Mouse (Mus musculus) liver, embryonic 14.5 days (tissue): ENCODE results near the gene Ppp1r9b. TPM values are rescaled to one million over a fixed set of nuclear protein-coding genes. Genes with fewer than 3 reads are reported as not detected.

Experiments used
- ATAC-seq: fragments of 200-750 bp; cut with Nextera tagmentation; 2 replicates; pipeline ENCODE4 v1.8.0; 2017; ENCODE audit warnings: moderate number of reproducible peaks, mild to moderate bottlenecking, moderate library complexity; ENCODE audit not compliant: insufficient read depth
- DNase-seq, 3 experiments: peaks; one replicate each; pipeline ENCODE4 v3.0.0-alpha.2; 2012 to 2013; ENCODE audit warnings: low read depth in 3 of 3, low spot score in 3 of 3
- H3K27ac ChIP-seq: fragments of 300-500 bp; sonication (generic); 2 replicates; pipeline ENCODE4 v1.5.1; 2014; ENCODE audit warnings: moderate library complexity, mild to moderate bottlenecking, control low read depth, inconsistent platforms
- H3K27me3 ChIP-seq: fragments of 300-500 bp; sonication (generic); 2 replicates; pipeline ENCODE4 v1.6.1; 2014; ENCODE audit warnings: mild to moderate bottlenecking, low read length, moderate library complexity; ENCODE audit not compliant: control insufficient read depth, insufficient read depth
- H3K36me3 ChIP-seq: fragments of 300-500 bp; sonication (generic); replicated peaks from 2 replicates; pipeline ENCODE4 v1.6.1; 2014; ENCODE audit warnings: low read depth; ENCODE audit not compliant: control insufficient read depth, insufficient read depth
- H3K4me1 ChIP-seq, 2 experiments: fragments of 200-500 bp in 1 of 2; fragments of 300-500 bp in 1 of 2; sonication (generic) in 1 of 2; replicated peaks; 2 replicates each; pipeline ENCODE4 v1.6.1; 2012 to 2014; ENCODE audit warnings: antibody characterized with exemption in 1 of 2, inconsistent platforms in 1 of 2, low read length in 1 of 2; ENCODE audit not compliant: control insufficient read depth in 2 of 2, insufficient read depth in 2 of 2
- H3K4me2 ChIP-seq: fragments of 300-500 bp; sonication (generic); 2 replicates; pipeline ENCODE4 v1.6.1; 2014; ENCODE audit warnings: low read depth, mild to moderate bottlenecking, control low read depth, moderate library complexity
- H3K4me3 ChIP-seq, 2 experiments: fragments of 200-500 bp in 1 of 2; fragments of 300-500 bp in 1 of 2; sonication (generic) in 1 of 2; 2 replicates each; pipeline ENCODE4 v1.5.1; 2012 to 2014; ENCODE audit warnings: low read depth in 2 of 2, low read length in 2 of 2, mild to moderate bottlenecking in 2 of 2, control low read depth in 1 of 2, inconsistent platforms in 1 of 2, moderate library complexity in 1 of 2; ENCODE audit not compliant: insufficient read depth in 1 of 2
- H3K9ac ChIP-seq: fragments of 300-500 bp; sonication (generic); replicated peaks from 2 replicates; pipeline ENCODE4 v1.6.1; 2014; ENCODE audit warnings: mild to moderate bottlenecking, control low read depth, moderate library complexity
- H3K9me3 ChIP-seq: fragments of 300-500 bp; sonication (generic); 2 replicates; pipeline ENCODE4 v1.6.1; 2016; ENCODE audit warnings: low read length, mixed read lengths; ENCODE audit not compliant: control insufficient read depth
- CTCF ChIP-seq: IDR thresholded peaks from 2 replicates; pipeline ENCODE4 v1.5.1; 2016; ENCODE audit warnings: antibody characterized with exemption, low read depth, control low read depth
- EP300 ChIP-seq: IDR thresholded peaks from 2 replicates; pipeline ENCODE4 v1.6.1; 2016; ENCODE audit warnings: antibody characterized with exemption, low read depth
- WGBS: fragments of 180-500 bp; shearing (Covaris S2); extraction: QIAGEN DNeasy Blood & Tissue Kit; methylation state at CpG from one replicate; pipeline ENCODE4 v1.1.7; 2014; ENCODE audit not compliant: insufficient replicate concordance; 5-methylcytosine and 5-hydroxymethylcytosine counted together
- polyA plus RNA-seq, 2 experiments: library from polyadenylated mRNA; depleted of rRNA in 1 of 2; stranded (reverse) in 1 of 2; unstranded in 1 of 2; fragments of >200 nt; fragmentation: Nextera tagmentation in 1 of 2; extraction: Ambion mirVana in 1 of 2; gene quantifications; 2 replicates each; pipeline versions ENCODE4 v1.2.1 to v1.2.3; 2012 to 2014

Gene Ppp1r9b
- polyA plus RNA-seq, 2 experiments = 8.8 to 14.9 TPM

- Histone ChIP-seq H3K4me3 (no peak overlapping the region), H3K27ac (no peak overlapping the region), H3K9me3 (no peaks in the 10 kb centered on the region), H3K4me2 (no peak overlapping the region), H3K36me3 (no peaks in the 10 kb centered on the region), H3K9ac (no peak overlapping the region), H3K4me1 (no peaks in the 10 kb centered on the region), H3K27me3 (no peaks in the 10 kb centered on the region)
- WGBS = 50% methylated on average over 15 of the region's 15 CpGs
- TF ChIP-seq CTCF = peak; percentile 86
- no peak for TF ChIP-seq EP300
- DNase-seq (no peak), ATAC-seq (no peak)
These were observed 20.5 kb upstream of the Ppp1r9b start for GRCm38 (mm10) chr11:94970210-94970943.

- Histone ChIP-seq H3K4me3 (no peak overlapping the region), H3K4me1 (no peaks in the 10 kb centered on the region), H3K27ac (no peak overlapping the region), H3K9me3 (no peaks in the 10 kb centered on the region), H3K36me3 (no peaks in the 10 kb centered on the region), H3K27me3 (no peaks in the 10 kb centered on the region), H3K9ac (no peak overlapping the region), H3K4me2 (no peak overlapping the region)
- ATAC-seq (no peak), DNase-seq (no peak)
- WGBS = 56% methylated on average over 16 of the region's 16 CpGs
- TF ChIP-seq EP300 = no peak
- no peak for TF ChIP-seq CTCF
These were observed 18.8 kb upstream of the Ppp1r9b start for GRCm38 (mm10) chr11:94971895-94972615.

- H3K4me3 ChIP-seq = no peak overlapping the region
- no peak for ATAC-seq
- 64% methylated on average over 5 of the region's 5 CpGs for WGBS
- no peak overlapping the region for H3K27ac ChIP-seq
- H3K27me3 ChIP-seq = no peaks in the 10 kb centered on the region
- H3K9me3 ChIP-seq = no peaks in the 10 kb centered on the region
- DNase-seq = no peak
- no peaks in the 10 kb centered on the region for H3K36me3 ChIP-seq
- no peak overlapping the region for H3K4me2 ChIP-seq
- peaks cover 0 to 1% of the 10 kb centered on the region in 2 experiments; a peak in 1 of 4 replicates for H3K4me1 ChIP-seq
- no peak for TF ChIP-seq EP300
- no peak for TF ChIP-seq CTCF
- H3K9ac ChIP-seq = no peak overlapping the region
These were observed 17.9 kb upstream of the Ppp1r9b start for GRCm38 (mm10) chr11:94972887-94973286.

GRCm38 (mm10) chr11:94973313-94973712, 17.5 kb upstream of the Ppp1r9b start:
- 45% methylated on average over 4 of the region's 4 CpGs for WGBS
- TF ChIP-seq CTCF (no peak), EP300 (no peak)
- no peaks in the 10 kb centered on the region for H3K27me3 ChIP-seq
- no peak overlapping the region for H3K4me2 ChIP-seq
- DNase-seq (no peak), ATAC-seq (no peak)
- H3K4me3 ChIP-seq = no peak overlapping the region
- peaks cover 0 to 5% of the 10 kb centered on the region in 2 experiments; a peak in 2 of 4 replicates for H3K4me1 ChIP-seq
- H3K27ac ChIP-seq = no peak overlapping the region
- H3K36me3 ChIP-seq = no peaks in the 10 kb centered on the region
- no peaks in the 10 kb centered on the region for H3K9me3 ChIP-seq
- no peak overlapping the region for H3K9ac ChIP-seq

- TF ChIP-seq CTCF = no peak
- TF ChIP-seq EP300 = no peak
- no peak for ATAC-seq
- DNase-seq = no peak
These were observed 15.9 kb upstream of the Ppp1r9b start for GRCm38 (mm10) chr11:94974951-94975350.

More at GRCm38 (mm10) chr11:94974951-94975350, 15.9 kb upstream of the Ppp1r9b start:
- Histone ChIP-seq H3K9ac (no peak overlapping the region), H3K4me1 (peaks cover 11 to 18% of the 10 kb centered on the region in 2 experiments), H3K4me3 (no peak overlapping the region), H3K9me3 (no peaks in the 10 kb centered on the region), H3K4me2 (no peak overlapping the region), H3K27me3 (no peaks in the 10 kb centered on the region), H3K27ac (no peak overlapping the region), H3K36me3 (no peaks in the 10 kb centered on the region)
- 47% methylated on average over 2 of the region's 2 CpGs for WGBS
